Mouse (Mus musculus) lung, adult 2 months (tissue): Measurements from ENCODE around the gene Rab40c.

Source experiments
- CTCF ChIP-seq: fragments of 200-500 bp; IDR thresholded peaks from 2 replicates; pipeline ENCODE4 v1.5.1; 2011; ENCODE audit warnings: mild to moderate bottlenecking, low read length, control low read depth; ENCODE audit not compliant: insufficient read depth
- POLR2A ChIP-seq: fragments of 200-500 bp; IDR thresholded peaks from 2 replicates; pipeline ENCODE4 v1.6.1; 2011; ENCODE audit warnings: low read depth, mild to moderate bottlenecking, control low read depth, low read length, borderline replicate concordance; ENCODE audit errors: extremely low read depth

GRCm38 (mm10) chr17:25916931-25917647, 2.4 kb downstream of the Rab40c start:
- TF ChIP-seq POLR2A (no peak), CTCF (no peak)
